Mouse (Mus musculus) kidney, adult 18-20 months (tissue): Measurements from ENCODE around the gene Taf5.

Source experiments
- DNase-seq: peaks from one replicate; pipeline ENCODE4 v3.0.0; 2021

Gene Taf5

DNA sequence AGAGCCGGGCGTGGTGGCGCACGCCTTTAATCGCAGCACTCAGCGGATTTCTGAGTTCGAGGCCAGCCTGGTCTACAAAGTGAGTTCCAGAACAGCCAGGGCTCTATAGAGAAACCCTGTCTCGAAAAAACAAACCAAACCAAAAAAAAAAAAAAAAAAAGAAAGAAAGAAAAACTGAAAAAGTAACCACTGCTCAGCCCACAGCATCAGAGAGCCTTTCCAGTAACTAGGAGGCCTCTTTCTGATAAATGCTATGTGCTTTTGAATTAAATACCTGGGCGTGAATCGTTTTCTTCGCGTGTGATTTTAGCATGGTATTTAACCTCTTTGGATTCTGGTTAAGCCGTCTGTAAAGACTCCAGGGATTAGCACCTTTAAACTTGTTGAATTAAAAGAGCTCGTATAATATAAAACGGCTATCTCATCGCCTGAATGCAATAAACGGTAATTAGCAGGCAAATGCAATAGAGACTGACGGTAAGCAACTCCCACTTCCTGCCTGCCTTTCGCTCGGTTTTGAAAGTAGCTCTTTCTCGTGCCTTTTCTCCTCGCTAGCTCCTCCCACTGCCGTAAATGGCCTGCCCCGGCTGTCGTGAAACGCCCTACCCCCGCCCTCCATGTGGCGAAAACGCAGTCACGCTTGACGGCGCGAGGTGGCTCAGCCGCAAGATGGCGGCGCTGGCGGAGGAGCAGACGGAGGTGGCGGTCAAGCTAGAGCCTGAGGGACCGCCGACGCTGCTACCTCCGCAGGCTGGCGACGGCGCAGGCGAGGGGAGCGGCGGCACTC, at the start of gene Taf5:
Taf5 (plus strand) TSS at position 651 of the 787 bp plus-strand sequence.
- peak; percentile 96 for DNase-seq

DNA sequence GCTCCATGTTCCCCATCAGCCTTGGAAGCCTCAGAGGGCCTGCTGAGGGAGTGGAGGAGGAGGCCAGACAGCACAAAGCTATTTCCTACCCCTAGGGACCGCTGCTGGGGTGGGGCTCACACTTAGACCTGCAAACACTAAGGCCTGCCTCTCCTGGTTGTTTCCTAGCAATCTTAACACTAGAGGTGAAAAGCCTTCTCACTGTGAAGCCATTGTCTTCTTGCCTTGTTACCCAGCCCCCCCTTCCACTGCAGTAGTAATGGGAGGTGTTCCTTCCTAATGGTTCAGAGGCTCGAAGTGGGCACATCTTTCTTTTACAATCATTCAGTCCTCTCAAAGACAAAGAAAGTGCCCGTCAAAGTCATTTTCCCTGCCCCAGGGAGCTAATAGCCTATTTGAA, 49.7 kb upstream of the Taf5 start:
- no peak for DNase-seq

DNA sequence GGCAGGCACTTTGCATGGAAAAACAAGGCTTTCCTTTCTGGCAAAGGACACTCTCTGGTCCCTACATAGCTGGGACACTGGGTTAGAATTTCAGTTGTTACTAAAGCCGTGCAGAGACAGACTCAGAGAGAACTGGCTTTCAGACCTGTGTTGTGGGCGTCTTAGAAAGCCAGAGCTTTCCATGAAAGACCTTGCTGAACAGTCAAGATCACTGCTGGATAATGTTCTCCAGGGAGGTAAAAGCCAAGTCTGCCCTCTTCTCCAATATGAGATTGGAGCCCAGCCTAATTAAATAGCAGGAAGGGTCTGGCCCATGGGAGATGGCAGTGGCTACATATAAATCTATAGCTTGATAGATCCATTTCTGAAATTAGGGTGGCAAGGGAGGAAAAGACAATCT, 49.2 kb upstream of the Taf5 start:
- no peak for DNase-seq

DNA sequence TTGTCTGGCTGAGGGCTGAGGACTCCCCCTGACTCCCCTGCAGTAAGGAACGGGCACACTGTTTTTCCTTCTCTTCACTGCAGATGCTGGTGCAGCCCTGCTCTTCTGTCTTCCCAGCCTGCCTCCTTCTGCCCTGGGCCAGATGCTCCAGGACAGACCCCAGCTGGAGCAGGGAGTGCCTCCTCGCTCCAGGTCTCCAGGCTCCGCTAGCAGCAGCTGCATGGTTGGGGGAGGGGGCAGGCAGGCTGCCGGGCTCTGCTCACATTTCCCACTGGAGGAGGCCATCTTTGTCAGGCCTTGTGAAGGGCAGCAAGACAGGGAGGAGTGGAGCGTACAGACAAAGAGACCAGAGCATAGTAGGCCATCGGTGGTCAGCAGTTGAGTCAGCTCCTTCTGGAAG, 48.2 kb upstream of the Taf5 start:
- no peak for DNase-seq

DNA sequence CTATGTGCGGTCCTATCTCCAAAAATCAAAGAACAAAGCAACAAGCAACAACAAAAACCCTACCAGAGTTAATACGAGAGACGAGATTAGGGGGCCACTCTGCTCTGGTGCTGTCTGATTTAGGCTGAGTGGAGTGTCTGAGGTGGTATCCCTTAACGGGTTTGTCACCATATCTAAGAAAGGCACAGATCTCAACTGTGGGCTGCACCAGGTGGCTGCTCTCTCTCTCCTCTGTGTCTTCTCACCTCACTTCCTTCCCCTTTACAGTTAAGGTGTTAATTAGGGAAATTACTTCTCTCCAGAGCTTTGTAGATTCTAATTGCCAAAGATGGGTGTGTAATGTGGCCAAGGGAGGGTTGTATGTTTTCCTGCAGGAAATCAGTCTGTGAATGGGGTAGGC, 44.8 kb upstream of the Taf5 start:
- no peak for DNase-seq

DNA sequence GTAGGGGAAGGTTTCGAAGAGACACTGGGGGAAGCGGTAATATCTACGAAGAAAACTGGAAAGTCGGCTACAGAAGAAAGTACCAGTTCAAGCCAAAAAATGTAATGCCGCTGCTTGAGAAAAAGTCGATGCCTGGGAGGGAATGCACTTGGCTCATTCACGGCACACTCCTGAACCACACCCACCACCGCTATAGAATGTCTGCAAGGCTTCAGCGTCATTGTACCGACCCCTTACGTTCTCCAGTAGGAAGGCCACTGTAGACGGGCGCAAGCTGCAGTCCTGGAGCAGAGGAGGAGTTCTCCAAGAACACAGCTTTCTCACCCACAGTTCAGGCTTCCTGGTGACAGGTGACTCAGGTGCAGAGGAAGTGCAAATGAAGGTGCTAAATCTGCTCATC, 44.0 kb upstream of the Taf5 start:
- no peak for DNase-seq

DNA sequence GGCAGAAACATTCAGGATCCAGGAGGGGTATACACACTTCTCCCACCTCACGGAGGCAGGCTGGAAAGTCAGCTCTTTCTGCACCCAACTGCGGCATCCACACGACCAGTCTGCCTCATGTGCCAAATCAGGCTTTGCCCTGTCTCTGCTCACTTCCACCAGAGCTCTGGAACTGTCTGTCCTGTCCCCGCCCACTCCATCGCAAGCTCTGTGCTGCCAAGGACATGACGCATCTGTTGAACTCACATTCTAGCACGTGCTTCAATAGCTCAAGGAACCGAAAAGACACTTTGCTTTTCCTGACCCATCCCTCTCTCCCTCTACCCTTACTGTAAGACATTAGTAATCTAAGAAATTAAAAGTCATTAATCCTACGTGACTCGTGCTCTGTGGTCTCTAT, 42.6 kb upstream of the Taf5 start:
- no peak for DNase-seq

DNA sequence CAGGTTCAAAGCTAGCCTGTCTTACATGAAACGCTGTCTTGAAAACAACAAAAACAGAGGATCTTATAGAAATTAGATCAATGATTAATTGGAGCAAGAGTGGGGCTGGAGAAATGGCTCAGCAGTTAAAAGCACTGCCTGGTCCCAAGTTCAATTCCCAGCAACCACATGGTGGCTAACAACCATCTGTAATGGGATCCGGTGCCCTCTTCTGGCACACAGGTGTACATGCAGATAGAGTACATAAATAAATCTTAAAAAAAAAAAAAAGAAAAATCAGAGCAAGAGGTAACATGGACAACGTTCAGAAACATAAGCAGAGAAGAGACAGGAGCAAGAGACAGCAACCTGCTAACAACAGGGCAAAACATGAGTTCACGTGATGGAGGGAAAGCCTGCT, 41.0 kb upstream of the Taf5 start:
- no peak for DNase-seq

DNA sequence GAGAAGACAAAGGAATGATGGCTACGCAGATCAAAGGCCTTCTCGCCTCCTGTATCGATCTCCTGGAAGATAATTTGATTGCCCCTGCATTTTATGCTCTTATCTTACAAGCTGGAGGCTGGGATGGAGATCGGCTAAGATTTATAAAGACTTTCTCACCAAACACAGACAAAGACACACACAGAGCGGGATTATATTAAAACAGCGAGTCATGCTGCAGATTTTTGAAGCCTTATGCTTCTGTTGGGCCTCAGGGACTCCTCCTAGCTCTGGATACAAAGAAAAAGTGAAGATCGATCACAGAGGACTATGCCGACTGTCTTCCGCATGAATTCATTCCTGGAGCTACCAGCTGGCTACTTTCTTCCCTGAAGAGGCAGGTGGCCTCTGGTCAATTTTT, 37.8 kb upstream of the Taf5 start:
- no peak for DNase-seq

DNA sequence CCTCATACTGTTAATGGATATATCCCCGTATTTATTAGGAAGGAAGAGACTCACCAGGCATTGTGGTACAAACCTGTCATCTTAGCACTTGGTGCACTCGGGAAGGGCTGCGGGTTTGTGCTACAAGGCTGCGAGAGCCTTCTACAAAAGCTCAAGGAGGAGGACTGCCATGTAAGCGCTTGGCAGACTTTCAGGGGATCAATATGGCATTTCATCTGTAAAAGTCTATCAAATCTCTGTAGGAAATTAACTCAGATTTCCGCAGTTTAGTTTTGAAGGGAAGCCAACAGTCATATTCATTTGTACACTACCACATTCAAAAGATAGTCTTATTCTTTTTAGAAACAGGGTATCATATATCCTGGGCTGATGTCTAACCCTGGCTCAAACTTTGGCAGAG, 35.8 kb upstream of the Taf5 start:
- DNase-seq = no peak

DNA sequence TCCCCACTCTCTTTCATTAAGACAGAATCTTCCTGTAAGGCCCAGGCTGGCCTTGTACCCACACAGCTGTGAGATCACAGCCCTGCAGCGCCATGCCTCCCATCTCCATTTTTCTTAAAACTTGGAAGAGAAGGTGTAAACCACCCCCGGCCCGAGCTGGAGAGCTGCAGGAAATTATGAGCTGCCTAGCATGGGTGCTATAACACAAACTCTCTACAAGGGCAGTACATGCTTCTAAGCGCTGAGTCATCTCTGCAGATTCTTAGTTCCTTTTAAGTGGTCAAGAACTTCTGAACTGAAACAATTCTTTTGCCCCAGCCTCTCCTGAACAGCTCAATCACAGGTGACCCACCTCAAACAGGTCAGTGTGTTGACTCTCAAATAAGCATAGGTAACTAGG, 32.6 kb upstream of the Taf5 start:
- DNase-seq = no peak

DNA sequence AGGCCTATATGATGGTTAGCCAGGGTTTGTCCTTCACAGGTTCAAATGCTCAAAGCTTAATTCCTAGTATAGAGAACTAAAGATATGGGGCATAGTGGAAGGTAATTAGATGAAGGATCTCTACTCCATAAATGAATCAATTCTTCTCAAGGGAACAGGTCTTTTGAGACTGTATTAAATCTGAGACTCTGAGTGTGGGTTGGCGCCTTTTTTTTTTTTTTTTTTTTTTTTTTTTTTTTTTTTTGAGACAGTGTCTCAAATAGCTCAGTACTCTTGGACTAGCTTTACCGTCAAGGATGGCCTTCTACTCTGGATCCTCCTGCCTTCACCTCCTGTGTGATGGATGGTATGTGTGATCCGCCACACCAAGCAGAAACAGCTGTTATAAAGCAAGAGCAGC, 30.9 kb upstream of the Taf5 start:
- no peak for DNase-seq

DNA sequence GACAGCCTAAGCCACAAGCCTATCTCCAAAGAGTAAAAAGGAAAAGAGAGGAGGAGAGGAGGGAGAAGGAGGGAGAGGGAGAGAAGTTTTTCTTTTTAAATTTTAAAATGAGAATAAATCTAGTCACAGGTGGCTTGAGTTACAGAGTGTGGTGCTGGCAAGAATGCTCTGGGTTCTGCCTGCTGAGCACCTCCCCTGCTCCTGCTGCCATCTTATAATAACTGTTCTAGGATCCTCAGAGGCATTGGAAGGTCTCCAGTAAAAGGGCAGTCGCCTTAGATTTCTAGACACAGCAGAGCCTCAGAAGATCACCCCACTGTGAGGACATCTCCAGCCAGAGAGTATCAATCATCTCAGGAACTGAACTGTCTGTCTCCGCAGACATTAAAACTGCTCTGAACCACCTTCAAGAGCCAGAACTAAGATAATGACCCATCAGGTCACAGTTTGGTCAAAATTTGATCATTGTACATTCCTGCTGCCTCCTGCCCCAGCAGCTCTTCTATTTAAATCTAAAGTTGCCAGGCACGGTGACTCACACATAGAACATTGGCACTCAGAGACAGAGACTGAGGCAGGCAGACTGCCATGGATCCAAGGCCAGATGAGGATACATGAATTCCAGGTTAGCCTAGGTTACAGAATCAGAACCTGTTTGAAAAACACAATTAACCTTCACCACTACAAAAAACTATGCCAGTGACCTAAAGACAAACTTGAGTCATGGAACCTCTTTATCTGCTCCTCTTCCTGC, 26.6 kb upstream of the Taf5 start:
- DNase-seq = no peak

DNA sequence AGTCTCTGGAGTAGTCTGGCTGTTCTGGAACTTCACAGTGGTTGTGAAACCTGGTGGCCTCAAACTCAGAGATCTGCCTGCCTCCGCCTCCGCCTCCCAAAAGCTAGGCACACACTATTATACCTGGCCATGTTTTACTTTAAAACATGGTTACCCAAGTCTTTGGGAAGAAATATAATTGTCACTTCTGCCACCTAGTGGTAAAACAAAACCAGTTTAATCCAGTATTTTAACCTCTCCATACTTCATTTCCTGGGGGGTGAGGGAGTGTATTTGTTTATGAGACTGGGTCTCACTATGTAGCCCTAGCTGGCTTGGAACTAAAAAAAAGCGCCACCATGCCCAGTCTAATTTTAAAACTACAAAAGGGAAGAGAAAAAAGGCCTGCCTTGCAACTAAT, 23.9 kb upstream of the Taf5 start:
- DNase-seq = no peak

DNA sequence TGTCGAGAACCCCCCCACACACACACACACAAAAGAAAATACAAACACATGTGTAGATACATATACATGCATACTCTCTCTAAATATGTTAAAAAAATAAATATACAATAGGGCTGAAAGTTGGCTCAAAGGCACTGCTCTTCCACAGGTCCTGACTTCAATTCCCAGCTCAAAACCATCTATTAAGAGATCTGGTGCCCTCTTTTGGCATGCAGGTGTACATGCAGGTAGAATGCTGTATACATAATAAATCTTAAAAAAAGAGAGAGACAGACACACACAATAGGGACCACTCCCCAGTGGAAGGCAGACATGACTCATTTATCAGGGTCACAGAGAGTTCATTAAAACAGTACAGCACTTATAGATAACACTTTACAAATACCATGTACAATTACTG, 21.2 kb upstream of the Taf5 start:
- no peak for DNase-seq

DNA sequence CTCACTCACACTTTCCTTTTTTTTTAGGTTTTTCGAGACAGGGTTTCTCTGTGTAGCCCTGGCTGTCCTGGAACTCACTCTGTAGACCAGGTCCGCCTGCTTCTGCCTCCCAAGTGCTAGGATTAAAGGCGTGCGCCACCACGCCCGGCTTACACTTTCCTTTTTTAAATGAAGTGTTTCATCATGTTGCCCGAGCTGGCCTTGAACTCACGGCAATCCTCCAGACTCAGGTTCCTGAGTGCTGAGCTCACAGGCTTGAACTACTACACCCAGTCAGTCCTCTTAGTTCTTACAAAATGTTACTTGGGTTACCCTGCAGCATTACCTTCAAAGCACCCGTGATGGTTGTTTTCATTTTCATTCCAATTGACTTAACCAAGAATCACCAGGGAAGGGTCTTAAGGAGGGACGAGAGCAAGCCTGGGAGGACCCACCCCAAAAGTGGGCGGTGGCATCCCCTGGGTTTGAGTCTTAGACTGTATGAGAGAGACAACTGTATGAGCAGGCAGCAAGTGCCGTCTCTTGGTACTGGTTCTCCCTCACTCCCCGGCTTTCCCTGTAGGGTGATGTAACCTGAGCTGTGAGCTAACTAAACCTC, 20.2 kb upstream of the Taf5 start:
- DNase-seq = no peak

DNA sequence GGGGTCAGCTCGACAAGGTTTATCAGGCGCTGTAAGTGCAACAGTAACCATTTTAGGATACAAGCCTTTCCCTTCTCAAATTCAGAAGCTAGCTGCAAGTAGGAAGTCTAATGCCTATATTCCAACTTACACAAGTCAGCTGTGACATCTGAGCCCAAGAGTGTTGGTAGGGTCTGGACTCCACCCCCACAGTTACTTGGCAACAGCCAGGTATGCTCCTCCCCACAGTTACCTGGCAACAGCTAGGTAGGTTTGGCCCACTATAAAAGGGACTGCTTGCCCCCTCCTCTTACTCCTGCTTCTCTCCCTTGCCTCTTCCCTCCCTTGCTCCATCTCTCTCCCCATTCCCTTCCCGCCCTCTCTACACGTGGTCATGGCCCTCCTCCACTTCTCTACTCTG, 18.5 kb upstream of the Taf5 start:
- DNase-seq = no peak

DNA sequence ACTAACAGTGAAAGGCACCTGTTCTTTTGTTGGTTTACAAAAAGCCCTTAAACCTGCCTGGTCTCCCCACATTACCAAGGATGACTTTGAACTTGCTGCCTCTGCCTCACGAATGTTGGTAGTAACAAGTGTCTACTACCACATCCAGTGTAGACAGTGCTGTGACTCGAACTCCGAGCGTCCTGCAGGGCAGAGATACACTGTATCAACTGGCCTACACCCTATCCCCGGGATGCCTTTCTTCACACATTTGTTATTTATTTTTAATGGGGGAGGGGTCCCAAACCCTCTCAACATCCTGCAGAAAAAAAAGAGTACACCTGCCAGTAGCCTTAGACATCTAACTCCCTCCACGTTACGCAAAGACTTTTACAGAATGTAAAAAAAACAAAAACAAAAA, 17.7 kb upstream of the Taf5 start:
- no peak for DNase-seq

DNA sequence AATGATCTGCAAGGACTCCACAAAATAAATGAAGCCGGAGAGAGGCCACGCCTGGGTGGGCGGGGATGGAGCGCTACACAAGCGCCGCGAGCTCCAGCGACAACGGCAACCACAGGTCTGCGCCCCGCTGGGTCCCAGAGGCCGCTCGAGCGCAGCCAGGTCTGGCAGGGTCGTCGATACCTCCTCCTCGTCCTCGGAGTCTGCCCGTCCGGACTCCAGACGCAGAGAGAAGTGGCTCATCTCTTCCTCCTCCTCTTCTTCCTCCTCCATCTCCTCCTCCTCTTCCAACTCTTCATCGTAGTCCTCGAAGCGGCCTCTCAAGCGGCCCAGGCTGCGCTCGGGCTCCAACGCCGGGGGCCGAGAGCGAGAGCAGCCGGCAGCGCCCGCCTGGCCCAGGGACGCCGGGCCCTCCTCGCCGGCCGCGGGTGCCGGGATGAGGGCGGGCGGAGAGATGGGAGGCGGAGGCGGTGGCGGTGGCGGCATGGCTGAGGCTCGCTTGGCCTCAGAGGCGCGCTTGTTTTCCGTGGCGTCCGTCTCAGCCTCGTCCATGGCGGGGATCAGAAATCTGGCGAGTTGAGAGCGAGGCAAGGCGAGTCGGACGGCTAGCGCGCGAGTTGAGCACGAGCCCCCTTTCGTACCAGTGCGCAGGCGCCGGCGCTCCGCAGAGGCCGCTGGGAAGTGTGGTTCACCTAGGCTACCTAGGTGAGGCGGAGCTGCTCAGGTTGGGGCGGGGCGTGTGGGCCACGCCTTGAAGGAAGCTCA, 17.1 kb upstream of the Taf5 start, which contains the start of gene Pcgf6:
Pcgf6 (minus strand) TSS at position 636 of the 762 bp plus-strand sequence.
- DNase-seq = peak; percentile 88

DNA sequence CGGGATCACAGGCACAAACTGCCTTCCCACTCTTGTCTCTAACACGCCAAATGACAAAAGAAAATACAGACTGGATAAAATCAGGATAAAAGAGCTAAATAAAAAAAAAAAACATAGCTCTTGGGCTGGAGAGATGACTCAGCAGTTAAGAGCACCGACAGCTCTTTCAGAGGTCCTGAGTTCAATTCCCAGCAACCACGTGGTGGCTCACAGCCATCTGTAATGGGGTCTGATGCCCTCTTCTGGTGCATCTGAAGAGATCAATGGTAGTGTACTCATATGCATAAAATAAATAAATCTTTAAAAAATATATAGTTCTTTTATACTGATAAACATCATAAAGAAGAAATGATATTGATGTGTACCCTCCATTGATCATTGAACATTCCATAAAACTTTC, 14.6 kb upstream of the Taf5 start:
- DNase-seq = no peak

DNA sequence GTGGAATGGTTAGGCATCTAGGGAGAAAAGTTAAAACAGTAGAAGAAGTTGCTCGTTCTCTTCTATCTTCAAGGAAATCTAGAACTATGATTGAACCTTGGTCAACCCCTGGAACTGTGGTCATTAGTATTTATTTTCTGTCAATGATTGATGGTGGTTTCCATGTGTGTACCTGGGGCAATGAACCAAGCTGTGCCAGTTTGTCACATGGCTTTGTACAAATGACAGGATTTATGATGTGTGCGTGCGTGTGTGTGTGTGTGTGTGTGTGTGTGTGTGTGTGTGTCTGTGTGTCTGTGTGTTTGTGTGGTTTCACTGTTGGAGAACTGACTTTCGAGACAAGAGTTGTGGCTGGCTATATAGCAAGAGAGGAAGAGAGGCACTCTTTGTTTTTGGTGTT, 14.1 kb upstream of the Taf5 start:
- DNase-seq = peak; percentile 53

DNA sequence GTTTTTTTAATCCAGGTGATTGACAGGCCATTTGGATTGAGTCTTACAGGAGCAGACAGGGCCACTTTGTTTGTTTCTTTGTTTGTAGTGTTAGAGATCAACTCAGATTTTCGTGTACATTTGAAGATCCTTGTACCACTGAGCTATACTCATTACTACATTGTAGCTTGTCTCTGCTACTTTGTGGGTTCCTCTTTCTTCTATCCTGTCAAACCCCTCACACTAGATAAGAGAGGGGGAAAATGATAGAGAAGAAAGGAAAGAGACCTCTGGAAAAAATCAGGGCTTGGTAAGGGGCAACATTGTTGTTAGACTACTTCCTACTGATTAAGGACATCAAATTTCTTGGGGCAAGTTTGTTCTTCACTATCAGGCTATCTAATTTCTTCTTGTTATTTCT, 9.9 kb upstream of the Taf5 start:
- no peak for DNase-seq

DNA sequence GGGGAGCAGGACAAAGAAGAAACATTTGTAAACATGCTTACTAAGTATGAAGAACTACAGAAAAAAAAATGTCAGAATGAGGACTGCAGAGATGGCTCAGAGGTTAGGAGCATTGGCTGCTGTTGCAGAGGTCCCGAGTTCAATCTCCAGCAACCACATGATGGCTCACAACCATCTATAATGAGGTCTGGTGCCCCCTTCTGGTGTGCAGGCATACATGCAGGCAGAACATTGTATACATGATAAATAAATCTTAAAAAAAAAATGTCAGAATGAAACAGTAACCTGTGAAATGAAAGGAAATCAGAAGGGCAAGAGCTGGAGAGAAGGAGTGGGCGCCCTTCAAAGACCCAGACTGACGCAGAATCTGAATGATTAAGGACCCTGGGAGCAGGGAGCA, 1.7 kb upstream of the Taf5 start:
- DNase-seq = no peak
